8 mouse cellular contexts compared by ENCODE assay signal in the genomic region with DNA sequence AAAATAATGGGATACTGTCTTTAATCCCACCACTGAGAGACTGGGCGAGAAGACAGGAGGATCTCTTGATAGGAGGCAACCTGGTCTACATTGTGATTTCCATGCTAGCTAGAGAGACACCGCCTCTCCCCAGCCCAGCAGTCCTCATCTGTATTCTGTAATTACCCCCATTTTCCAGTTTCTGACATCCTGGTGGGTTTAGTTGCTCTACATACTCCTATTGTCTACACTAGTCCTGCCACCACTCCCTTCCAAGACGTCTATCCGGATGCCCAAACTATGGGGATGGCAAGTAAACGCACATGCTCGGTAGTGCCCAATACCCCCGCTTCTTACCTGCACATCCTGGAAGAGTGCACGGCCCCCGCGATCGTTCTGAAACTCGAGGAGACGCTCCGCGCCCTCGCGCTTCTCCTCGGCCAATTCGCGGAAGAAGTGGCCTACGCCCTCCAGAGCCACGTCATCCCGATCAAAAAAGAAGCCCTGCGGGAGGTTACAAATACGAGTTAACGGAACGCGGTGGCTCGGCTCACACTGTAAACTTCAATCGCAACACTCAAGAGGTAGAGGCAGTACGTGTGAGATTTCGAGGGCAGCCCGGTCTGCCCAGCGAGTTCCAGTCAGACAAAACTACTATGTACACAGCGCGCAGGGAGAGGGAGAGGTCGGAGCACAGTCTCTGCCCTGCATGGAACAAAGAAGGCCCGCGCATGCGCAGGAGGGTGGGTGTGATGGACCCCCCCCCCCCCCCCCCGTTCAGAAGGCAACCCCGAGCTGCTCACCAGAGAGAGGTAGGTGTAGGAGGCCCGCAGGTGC. TPM values are rescaled to one million over a fixed set of nuclear protein-coding genes. Genes with fewer than 3 reads are reported as not detected.
DNase-seq lines count a peak whose midpoint lies in the region; ATAC-seq and TF ChIP-seq lines count a peak whose summit lies in the region.

No protein-coding gene starts in this region.

- peaks cover 67% of the 10 kb centered on the region for H3K4me1 ChIP-seq in erythroblast, embryonic 14.5 days (ENCODE audit: control insufficient read depth)
- H3K4me1 ChIP-seq in heart, embryonic 15.5 days (replicated peaks) = peaks cover 43% of the 10 kb centered on the region
- peaks cover 34% of the 10 kb centered on the region for H3K4me1 ChIP-seq in liver, postnatal 0 days (ENCODE audit: insufficient read depth)
- H3K4me1 ChIP-seq in neural tube, embryonic 12.5 days = peaks cover 35% of the 10 kb centered on the region
- peaks cover 7% of the 10 kb centered on the region for H3K4me1 ChIP-seq in stomach, postnatal 0 days (replicated peaks; ENCODE audit: control insufficient read depth, insufficient read depth)

- no peaks in the 10 kb centered on the region for H3K27me3 ChIP-seq in erythroblast, embryonic 14.5 days (ENCODE audit: control insufficient read depth)
- H3K27me3 ChIP-seq in heart, embryonic 15.5 days = no peaks in the 10 kb centered on the region
- no peaks in the 10 kb centered on the region for H3K27me3 ChIP-seq in liver, postnatal 0 days (ENCODE audit: insufficient read depth, low read length)
- H3K27me3 ChIP-seq in neural tube, embryonic 12.5 days (replicated peaks) = no peaks in the 10 kb centered on the region
- no peaks in the 10 kb centered on the region for H3K27me3 ChIP-seq in stomach, postnatal 0 days (ENCODE audit: control insufficient read depth, insufficient read depth, low read length)

- H3K4me3 ChIP-seq in erythroblast, embryonic 14.5 days (replicated peaks) = peak overlapping the region; percentile 78
- H3K4me3 ChIP-seq in heart, embryonic 15.5 days = peak overlapping the region; percentile 72
- H3K4me3 ChIP-seq in liver, postnatal 0 days (ENCODE audit: low read depth, low read length) = peak overlapping the region; percentile 68
- H3K4me3 ChIP-seq in neural tube, embryonic 12.5 days = peak overlapping the region; percentile 72
- peak overlapping the region; percentile 69 for H3K4me3 ChIP-seq in stomach, postnatal 0 days (ENCODE audit: low read depth, low read length)

- peaks cover 80% of the 10 kb centered on the region for H3K36me3 ChIP-seq in erythroblast, embryonic 14.5 days (ENCODE audit: control insufficient read depth)
- peaks cover 51% of the 10 kb centered on the region for H3K36me3 ChIP-seq in heart, embryonic 15.5 days
- peaks cover 40% of the 10 kb centered on the region for H3K36me3 ChIP-seq in liver, postnatal 0 days (replicated peaks; ENCODE audit: insufficient read depth, low read length)
- H3K36me3 ChIP-seq in neural tube, embryonic 12.5 days = peaks cover 49% of the 10 kb centered on the region
- peaks cover 18% of the 10 kb centered on the region for H3K36me3 ChIP-seq in stomach, postnatal 0 days (ENCODE audit: control insufficient read depth, insufficient read depth, low read length)

- DNase-seq in CD4-positive, CD25-positive, alpha-beta regulatory T cell, adult 2 months (ENCODE audit: low read depth, low spot score) = peak; percentile 89
- peak; percentile 91 for DNase-seq in brain, embryonic 14.5 days (ENCODE audit: low read depth)
- DNase-seq in kidney, postnatal 14 days = peak; percentile 90
- DNase-seq in liver, postnatal 0 days = peak; percentile 90
- peak; percentile 90 for DNase-seq in stomach, postnatal 0 days (ENCODE audit: low spot score)

- under 1% methylated on average over 42 of the region's 43 CpGs for WGBS in heart, embryonic 15.5 days
- WGBS in liver, postnatal 0 days (ENCODE audit: insufficient replicate concordance) = under 1% methylated on average over 41 of the region's 43 CpGs
- WGBS in neural tube, embryonic 12.5 days = under 1% methylated on average over 43 of the region's 43 CpGs
- under 1% methylated on average over 41 of the region's 43 CpGs for WGBS in stomach, postnatal 0 days

- H3K4me2 ChIP-seq in heart, embryonic 15.5 days = peak overlapping the region; percentile 76
- H3K4me2 ChIP-seq in liver, postnatal 0 days (ENCODE audit: low read depth, low read length) = peak overlapping the region; percentile 79
- peak overlapping the region; percentile 75 for H3K4me2 ChIP-seq in neural tube, embryonic 12.5 days (replicated peaks)
- peak overlapping the region; percentile 87 for H3K4me2 ChIP-seq in stomach, postnatal 0 days (replicated peaks; ENCODE audit: low read depth)

- TF ChIP-seq CTCF in brain, embryonic 14.5 days (IDR thresholded peaks at IDR 0.05; ENCODE audit: borderline replicate concordance, extremely low read depth, insufficient read depth, insufficient read length) = no peak
- TF ChIP-seq CTCF in liver, postnatal 0 days (IDR thresholded peaks at IDR 0.05; ENCODE audit: low read depth) = no peak
- no peak for TF ChIP-seq CTCF in stomach, postnatal 0 days (IDR thresholded peaks at IDR 0.05; ENCODE audit: low read depth)

- H3K9me3 ChIP-seq in erythroblast, embryonic 14.5 days (ENCODE audit: control insufficient read depth, low read length) = no peaks in the 10 kb centered on the region
- H3K9me3 ChIP-seq in heart, embryonic 15.5 days (replicated peaks) = no peaks in the 10 kb centered on the region
- no peaks in the 10 kb centered on the region for H3K9me3 ChIP-seq in liver, postnatal 0 days (ENCODE audit: low read length)
- no peaks in the 10 kb centered on the region for H3K9me3 ChIP-seq in neural tube, embryonic 12.5 days
- no peaks in the 10 kb centered on the region for H3K9me3 ChIP-seq in stomach, postnatal 0 days (ENCODE audit: control insufficient read depth, low read length)

- TF ChIP-seq POLR2A in brain, embryonic 14.5 days (IDR thresholded peaks at IDR 0.05; ENCODE audit: borderline replicate concordance, extremely low read depth, insufficient read depth, insufficient read length, poor library complexity, severe bottlenecking) = no peak; the same call in 1 of the 2 replicates

- peak overlapping the region; percentile 76 for H3K9ac ChIP-seq in heart, embryonic 15.5 days
- H3K9ac ChIP-seq in liver, postnatal 0 days (replicated peaks) = peak overlapping the region; percentile 77
- H3K9ac ChIP-seq in neural tube, embryonic 12.5 days = peak overlapping the region; percentile 83
- H3K9ac ChIP-seq in stomach, postnatal 0 days (ENCODE audit: low read length) = peak overlapping the region; percentile 74

- peak overlapping the region; percentile 85 for H3K27ac ChIP-seq in heart, embryonic 15.5 days
- H3K27ac ChIP-seq in liver, postnatal 0 days (ENCODE audit: low read depth) = peak overlapping the region; percentile 98
- peak overlapping the region; percentile 81 for H3K27ac ChIP-seq in neural tube, embryonic 12.5 days
- peak overlapping the region; percentile 90 for H3K27ac ChIP-seq in stomach, postnatal 0 days (replicated peaks)

- TF ChIP-seq EP300 in liver, postnatal 0 days (IDR thresholded peaks at IDR 0.05; ENCODE audit: low read depth) = no peak; the same call in 1 of the 2 replicates
- no peak for TF ChIP-seq EP300 in stomach, postnatal 0 days (optimal IDR thresholded peaks at IDR 0.05)

- ATAC-seq in heart, embryonic 15.5 days (replicated peaks; ENCODE audit: insufficient number of reproducible peaks, insufficient read depth, low FRiP score, low read depth) = peak; percentile 72
- ATAC-seq in liver, postnatal 0 days = peak; percentile 51
- peak; percentile 82 for ATAC-seq in neural tube, embryonic 12.5 days (ENCODE audit: low FRiP score, low read depth)
- peak; percentile 67 for ATAC-seq in stomach, postnatal 0 days (ENCODE audit: low FRiP score, low TSS enrichment)

RNA-seq across cellular contexts. Expression of a gene that starts 0.7 kb away (rescaled TPM):
- 2,346 and 2,481 TPM in 2 replicates for polyA plus RNA-seq in brain, embryonic 14.5 days (2012; rRNA removed)
- 3,659 and 3,743 TPM in 2 replicates for polyA plus RNA-seq in erythroblast, embryonic 14.5 days (2012)
- 3,328 and 3,965 TPM in 2 replicates for polyA plus RNA-seq in heart, embryonic 15.5 days (2015; fragmentation: Nextera tagmentation; extraction: Ambion mirVana)
- polyA plus RNA-seq in liver, postnatal 0 days (2015; fragmentation: Nextera tagmentation; extraction: Ambion mirVana) = 5,147 and 5,518 TPM in 2 replicates
- 5,746 and 6,117 TPM in 2 replicates for polyA plus RNA-seq in neural tube, embryonic 12.5 days (2016; fragmentation: Nextera tagmentation; extraction: Ambion mirVana)
- 3,647 and 3,760 TPM in 2 replicates for polyA plus RNA-seq in stomach, postnatal 0 days (2015; fragmentation: Nextera tagmentation; extraction: Ambion mirVana)

RNA-seq across cellular contexts. Expression of a gene that starts 7.7 kb away (rescaled TPM):
- 168 and 237 TPM in 2 replicates for polyA plus RNA-seq in brain, embryonic 14.5 days (2012; rRNA removed)
- 24.4 and 25.7 TPM in 2 replicates for polyA plus RNA-seq in erythroblast, embryonic 14.5 days (2012)
- 107 and 112 TPM in 2 replicates for polyA plus RNA-seq in heart, embryonic 15.5 days (2015; fragmentation: Nextera tagmentation; extraction: Ambion mirVana)
- 59.6 and 60.8 TPM in 2 replicates for polyA plus RNA-seq in liver, postnatal 0 days (2015; fragmentation: Nextera tagmentation; extraction: Ambion mirVana)
- 262 and 276 TPM in 2 replicates for polyA plus RNA-seq in neural tube, embryonic 12.5 days (2016; fragmentation: Nextera tagmentation; extraction: Ambion mirVana)
- 119 and 120 TPM in 2 replicates for polyA plus RNA-seq in stomach, postnatal 0 days (2015; fragmentation: Nextera tagmentation; extraction: Ambion mirVana)

RNA-seq across cellular contexts. Expression of a gene that starts 21.1 kb away (rescaled TPM):
- polyA plus RNA-seq in brain, embryonic 14.5 days (2012; rRNA removed) = 125 and 158 TPM in 2 replicates
- 15.2 and 15.3 TPM in 2 replicates for polyA plus RNA-seq in erythroblast, embryonic 14.5 days (2012)
- polyA plus RNA-seq in heart, embryonic 15.5 days (2015; fragmentation: Nextera tagmentation; extraction: Ambion mirVana) = 65.0 and 82.1 TPM in 2 replicates
- 30.1 and 36.5 TPM in 2 replicates for polyA plus RNA-seq in liver, postnatal 0 days (2015; fragmentation: Nextera tagmentation; extraction: Ambion mirVana)
- polyA plus RNA-seq in neural tube, embryonic 12.5 days (2016; fragmentation: Nextera tagmentation; extraction: Ambion mirVana) = 126 and 127 TPM in 2 replicates
- 46.2 and 46.7 TPM in 2 replicates for polyA plus RNA-seq in stomach, postnatal 0 days (2015; fragmentation: Nextera tagmentation; extraction: Ambion mirVana)

RNA-seq across cellular contexts. Expression of a gene that starts 22.7 kb away (rescaled TPM):
- 0.11 and 0.18 TPM in 2 replicates for polyA plus RNA-seq in brain, embryonic 14.5 days (2012; rRNA removed)
- polyA plus RNA-seq in erythroblast, embryonic 14.5 days (2012) = 0.03 and 0.08 TPM in 2 replicates
- polyA plus RNA-seq in heart, embryonic 15.5 days (2015; fragmentation: Nextera tagmentation; extraction: Ambion mirVana) = 0.28 and 1.3 TPM in 2 replicates
- 0.22 and 0.30 TPM in 2 replicates for polyA plus RNA-seq in liver, postnatal 0 days (2015; fragmentation: Nextera tagmentation; extraction: Ambion mirVana)
- 0.41 and 0.60 TPM in 2 replicates for polyA plus RNA-seq in neural tube, embryonic 12.5 days (2016; fragmentation: Nextera tagmentation; extraction: Ambion mirVana)
- polyA plus RNA-seq in stomach, postnatal 0 days (2015; fragmentation: Nextera tagmentation; extraction: Ambion mirVana) = 0.32 and 0.42 TPM in 2 replicates

RNA-seq across cellular contexts. Expression of a gene that starts 24.3 kb away (rescaled TPM):
- 26.7 and 30.6 TPM in 2 replicates for polyA plus RNA-seq in brain, embryonic 14.5 days (2012; rRNA removed)
- 0.09 and 0.12 TPM in 2 replicates for polyA plus RNA-seq in erythroblast, embryonic 14.5 days (2012)
- 111 and 113 TPM in 2 replicates for polyA plus RNA-seq in heart, embryonic 15.5 days (2015; fragmentation: Nextera tagmentation; extraction: Ambion mirVana)
- polyA plus RNA-seq in liver, postnatal 0 days (2015; fragmentation: Nextera tagmentation; extraction: Ambion mirVana) = 3.3 TPM in 2 replicates
- polyA plus RNA-seq in neural tube, embryonic 12.5 days (2016; fragmentation: Nextera tagmentation; extraction: Ambion mirVana) = 31.8 and 32.7 TPM in 2 replicates
- 10.1 and 10.6 TPM in 2 replicates for polyA plus RNA-seq in stomach, postnatal 0 days (2015; fragmentation: Nextera tagmentation; extraction: Ambion mirVana)

Comparison
In these comparisons a context has a peak if more than half of its experiments do, and no peak if none do; other contexts are left out.
1. Peak in every context shown above with its lines: DNase-seq, ATAC-seq, H3K4me3 ChIP-seq and H3K27ac ChIP-seq.